15 mouse cellular contexts compared by ENCODE assay signal in genomic region chr12:26401696-26402470, GRCm38 (mm10). TPM values are rescaled to one million over a fixed set of nuclear protein-coding genes. Genes with fewer than 3 reads are reported as not detected.
DNase-seq lines count a peak whose midpoint lies in the region; ATAC-seq lines count a peak whose summit lies in the region.
"Had no signal": no experiment of that assay in that cellular context is flagged by ENCODE, and none has a peak within 500 bp of the region (broad histone marks: within the 10 kb centered on the region; RNA-seq: fewer than 3 reads in every experiment).

No protein-coding gene starts in this region.

- peak overlapping the region; percentile 64 for H3K27ac ChIP-seq in heart, embryonic 13.5 days (replicated peaks)
- H3K27ac ChIP-seq: forebrain, embryonic 12.5 days had no signal

- no peak overlapping the region for H3K4me3 ChIP-seq in heart, embryonic 13.5 days
- H3K4me3 ChIP-seq: forebrain, embryonic 12.5 days; limb, embryonic 13.5 days; myocyte had no signal

- no peak for ATAC-seq in heart, embryonic 13.5 days (ENCODE audit: extremely low read depth, insufficient number of reproducible peaks, low FRiP score, low TSS enrichment)
- ATAC-seq in hematopoietic stem cell, adult 5-6 weeks (replicated peaks in 1 of 2; ENCODE audit: insufficient read depth in 1 of 2, low FRiP score in 2 of 2, low TSS enrichment in 1 of 2, low read depth in 1 of 2, poor library complexity in 2 of 2, severe bottlenecking in 2 of 2): peak; percentile 57 to 59

- no peaks in the 10 kb centered on the region for H3K27me3 ChIP-seq in heart, embryonic 13.5 days (replicated peaks)
- H3K27me3 ChIP-seq: forebrain, embryonic 12.5 days; limb, embryonic 13.5 days had no signal

- no peaks in the 10 kb centered on the region for H3K36me3 ChIP-seq in heart, embryonic 13.5 days

- no peak overlapping the region for H3K4me2 ChIP-seq in heart, embryonic 13.5 days
- H3K4me2 ChIP-seq: forebrain, embryonic 12.5 days; limb, embryonic 13.5 days had no signal

- 56% methylated on average over 10 of the region's 10 CpGs for WGBS in heart, embryonic 13.5 days

- intact Hi-C loops in heart, postnatal 25 days (cut with DNase I): no loop called here

- no peaks in the 10 kb centered on the region for H3K9me3 ChIP-seq in heart, embryonic 13.5 days
- H3K9me3 ChIP-seq: forebrain, embryonic 12.5 days; limb, embryonic 13.5 days had no signal

- H3K9ac ChIP-seq in heart, embryonic 13.5 days: no peak overlapping the region
- H3K9ac ChIP-seq: forebrain, embryonic 12.5 days; limb, embryonic 13.5 days had no signal

- no peak for DNase-seq in heart, postnatal 25 days (ENCODE audit: low spot score)
- peak; percentile 22 for DNase-seq in ovary, adult 18-20 months (ENCODE audit: low spot score)
- DNase-seq in ovary, postnatal 36 days (ENCODE audit: low spot score): no peak
- peak; percentile 44 to 47 for DNase-seq in natural killer cell, adult 2 months (ENCODE audit: low spot score in 2 of 2)
- no peak for DNase-seq in adrenal gland, adult 8-10 months
- DNase-seq in urinary bladder, postnatal 4 days (ENCODE audit: low spot score in 2 of 2): no peak
- DNase-seq: adrenal gland, postnatal 14 days; cerebellum, postnatal 14 days; right cerebral cortex, postnatal 14 days; thymus, postnatal 14 days had no signal

- peaks cover 50% of the 10 kb centered on the region for H3K4me1 ChIP-seq in heart, embryonic 13.5 days

RNA-seq across cellular contexts. Expression of gene Rnf144a, which starts 13.2 kb away (rescaled TPM):
- 11.2 and 11.3 TPM in 2 replicates for polyA plus RNA-seq in heart, embryonic 13.5 days (2015; fragmentation: Nextera tagmentation; extraction: Ambion mirVana)
- 10 to 100 TPM; 15.5 to 22.1 TPM for total RNA-seq in heart, postnatal 25 days (2021)
- 64.3 and 68.8 TPM in 2 replicates for total RNA-seq in hematopoietic stem cell, adult 5-6 weeks (2017)
- 10 to 100 TPM; 15.8 to 21.4 (median 20.1) TPM for total RNA-seq in adrenal gland, adult 8-10 months (2022)
- polyA plus RNA-seq: myocyte had no signal

RNA-seq across cellular contexts. Expression of gene Rsad2, which starts 54.4 kb away (rescaled TPM):
- polyA plus RNA-seq in heart, embryonic 13.5 days (2015; fragmentation: Nextera tagmentation; extraction: Ambion mirVana): 1.2 and 2.0 TPM in 2 replicates
- 10 to 100 TPM in 1 of 2 experiments, 1 to 10 TPM in 1; 9.6 to 12.4 TPM for total RNA-seq in heart, postnatal 25 days (2021)
- 8.9 and 13.1 TPM in 2 replicates for total RNA-seq in hematopoietic stem cell, adult 5-6 weeks (2017)
- 10 to 100 TPM; 13.1 to 26.6 (median 17.2) TPM for total RNA-seq in adrenal gland, adult 8-10 months (2022)

Comparison
In these comparisons a context has a peak if more than half of its experiments do, and no peak if none do; other contexts are left out.
1. DNase-seq: peak in ovary, adult 18-20 months (single experiment) and natural killer cell, adult 2 months (2 of 2); none in heart, postnatal 25 days (single experiment), ovary, postnatal 36 days (single experiment), adrenal gland, adult 8-10 months (single experiment) and urinary bladder, postnatal 4 days (0 of 2).